Mouse (Mus musculus) olfactory bulb, adult 2 months (tissue): ENCODE measurements at regions not wholly inside any gene's neighbourhood (a gene's known extent, or its start where the extent isn't known, plus 50 kb on each side); places are given as distances from the start of the nearest gene placed in this dataset.

Source experiments
- H3K27ac ChIP-seq: fragments of 200-500 bp; 2 replicates; pipeline ENCODE4 v1.5.1; 2012; ENCODE audit warnings: low read depth, low read length; ENCODE audit not compliant: insufficient read depth
- H3K4me1 ChIP-seq: fragments of 200-500 bp; 2 replicates; pipeline ENCODE4 v1.6.1; 2012; ENCODE audit warnings: low read length; ENCODE audit not compliant: control insufficient read depth, insufficient read depth
- H3K4me3 ChIP-seq: fragments of 200-500 bp; 2 replicates; pipeline ENCODE4 v1.5.1; 2012; ENCODE audit warnings: mild to moderate bottlenecking, low read depth, low read length, moderate library complexity; ENCODE audit not compliant: insufficient read depth
- CTCF ChIP-seq: fragments of 200-500 bp; IDR thresholded peaks from 2 replicates; pipeline ENCODE4 v1.5.1; 2012; ENCODE audit warnings: low read depth, mild to moderate bottlenecking, low read length, moderate library complexity; ENCODE audit not compliant: insufficient read depth
- POLR2A ChIP-seq: fragments of 200-500 bp; IDR thresholded peaks from 2 replicates; pipeline ENCODE4 v1.6.1; 2012; ENCODE audit warnings: mild to moderate bottlenecking, low read depth, low read length, moderate library complexity; ENCODE audit not compliant: insufficient read depth
- WGBS: fragments of 180-500 bp; shearing (Covaris S2); methylation state at CpG from one replicate; pipeline ENCODE4 v1.1.7; 2018; 5-methylcytosine and 5-hydroxymethylcytosine counted together

DNA sequence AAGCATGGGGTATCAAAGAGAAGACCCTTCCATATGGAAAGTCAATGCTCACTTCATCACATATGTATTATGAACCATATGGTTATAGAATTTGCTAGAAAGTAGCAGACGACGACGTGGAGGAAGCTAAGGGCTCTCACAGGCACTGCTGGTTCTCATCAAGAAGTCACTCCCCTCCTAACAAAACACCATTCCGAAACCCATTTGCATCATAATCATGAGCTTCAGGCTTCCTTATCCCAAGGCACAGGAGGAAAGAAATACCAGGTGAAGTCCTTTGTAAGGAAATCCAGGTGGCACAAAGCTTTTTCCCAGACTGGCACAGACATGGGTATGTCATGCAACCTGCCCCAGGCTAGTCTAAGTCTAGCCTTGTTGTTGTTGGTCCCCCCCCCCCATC, 513.1 kb downstream of the Kctd12 start:
- Histone ChIP-seq H3K27ac (no peak overlapping the region), H3K4me3 (no peak overlapping the region), H3K4me1 (no peaks in the 10 kb centered on the region)
- TF ChIP-seq POLR2A (no peak), CTCF (no peak)
- WGBS, result 60% methylated on average over 4 of the region's 4 CpGs

GRCm38 (mm10) chr14:102461001-102461400, 521.4 kb downstream of the Kctd12 start:
- TF ChIP-seq CTCF, result no peak
- TF ChIP-seq POLR2A, result no peak
- 38% methylated on average over 1 of the region's 1 CpGs for WGBS
- Histone ChIP-seq H3K27ac (no peak overlapping the region), H3K4me3 (no peak overlapping the region), H3K4me1 (no peaks in the 10 kb centered on the region)

DNA sequence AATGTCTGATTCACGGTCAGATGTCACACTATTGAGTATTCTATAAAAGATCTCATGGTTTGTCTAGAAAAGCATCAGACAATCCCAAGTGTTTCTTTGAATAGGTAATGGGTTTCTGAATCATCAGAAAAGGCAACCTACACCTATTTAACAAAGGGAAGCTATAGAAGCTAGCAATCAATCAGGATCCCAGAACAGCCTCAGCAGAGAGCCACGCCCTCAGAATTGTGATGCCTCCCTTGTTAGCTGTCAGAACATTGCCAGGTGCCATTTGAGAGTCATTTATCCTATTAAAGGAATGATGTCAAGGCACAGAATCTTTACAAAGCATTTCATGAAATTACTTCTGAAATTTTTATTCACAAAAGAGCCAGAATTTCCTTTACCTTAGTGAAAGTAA, 542.7 kb downstream of the Kctd12 start:
- no peak overlapping the region for H3K4me3 ChIP-seq
- WGBS, result 84% methylated on average over 2 of the region's 2 CpGs
- H3K4me1 ChIP-seq, result no peaks in the 10 kb centered on the region
- TF ChIP-seq POLR2A, result no peak
- TF ChIP-seq CTCF, result no peak
- H3K27ac ChIP-seq, result no peak overlapping the region

DNA sequence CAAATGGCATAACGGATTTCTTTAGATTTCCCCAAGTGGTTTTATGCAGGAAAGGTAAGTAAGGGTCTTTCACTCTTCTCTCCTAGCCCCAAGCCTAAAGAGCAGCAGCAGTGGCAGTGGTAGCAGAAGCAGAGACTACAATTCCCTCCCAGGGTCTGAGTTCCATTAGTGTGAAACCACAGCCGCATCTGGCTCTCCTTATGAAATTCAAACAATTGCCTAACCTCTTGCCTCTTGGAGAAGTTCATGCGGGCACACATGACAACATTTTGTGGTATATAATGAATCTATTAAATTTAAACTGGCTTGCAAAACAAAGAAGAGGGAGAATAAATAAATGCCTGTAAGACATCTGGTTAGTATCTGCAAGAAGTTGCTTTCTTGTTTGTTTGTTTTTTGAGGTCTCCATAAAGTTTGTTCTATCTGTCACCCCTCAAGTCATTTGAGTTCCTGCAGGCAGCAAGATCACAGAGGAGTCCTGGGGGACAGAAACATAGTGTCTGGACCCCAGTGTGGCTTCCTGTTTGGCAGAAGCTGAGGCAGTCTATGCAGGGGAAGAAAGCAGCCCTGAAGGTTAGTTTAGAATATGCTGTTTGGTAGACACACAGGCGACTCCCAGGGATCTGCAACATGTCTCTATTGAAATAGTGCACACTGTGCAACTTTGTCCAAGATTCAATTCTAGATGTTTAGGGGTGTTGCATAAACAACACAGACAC, 578.9 kb downstream of the Kctd12 start:
- WGBS, result 79% methylated on average over 4 of the region's 4 CpGs
- no peak overlapping the region for H3K4me3 ChIP-seq
- no peaks in the 10 kb centered on the region for H3K4me1 ChIP-seq
- no peak overlapping the region for H3K27ac ChIP-seq
- TF ChIP-seq CTCF (no peak), POLR2A (no peak)

DNA sequence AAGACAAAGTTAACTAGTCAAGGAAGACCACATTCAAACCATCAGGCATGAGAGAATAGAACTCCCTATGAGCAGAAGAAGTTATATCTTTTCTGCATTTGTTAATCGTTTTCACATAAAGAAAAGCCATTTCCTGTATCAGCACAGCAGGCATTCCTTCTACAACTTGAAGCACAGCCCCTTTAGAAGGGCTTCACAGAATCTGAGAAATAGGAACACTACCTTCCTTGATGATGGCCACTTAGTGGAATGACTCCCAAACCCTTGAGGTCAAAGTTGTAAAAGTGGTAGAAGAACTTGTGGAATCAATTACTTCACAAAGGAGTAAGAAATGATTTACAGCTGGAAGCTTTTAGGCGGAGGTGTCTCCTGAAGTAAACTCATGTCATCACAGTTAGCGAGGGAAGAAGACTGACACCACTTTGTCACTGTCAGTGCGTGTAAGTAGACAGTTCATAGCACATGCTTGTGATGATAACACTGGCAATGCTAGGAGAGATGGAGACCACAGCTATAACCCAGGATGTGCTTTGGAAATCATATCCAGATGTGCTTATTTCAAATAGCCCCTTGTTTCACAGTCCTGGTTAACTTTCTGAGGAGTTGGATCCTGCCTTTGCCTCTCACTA, 580.3 kb downstream of the Kctd12 start:
- WGBS, result 84% methylated on average over 4 of the region's 4 CpGs
- no peak overlapping the region for H3K4me3 ChIP-seq
- H3K4me1 ChIP-seq, result no peaks in the 10 kb centered on the region
- no peak overlapping the region for H3K27ac ChIP-seq
- TF ChIP-seq POLR2A (no peak), CTCF (no peak)

GRCm38 (mm10) chr14:102396036-102396734, 586.3 kb downstream of the Kctd12 start:
- Histone ChIP-seq H3K4me1 (no peaks in the 10 kb centered on the region), H3K4me3 (no peak overlapping the region), H3K27ac (no peak overlapping the region)
- TF ChIP-seq CTCF (no peak), POLR2A (no peak)
- 81% methylated on average over 7 of the region's 7 CpGs for WGBS

GRCm38 (mm10) chr14:102392351-102392750, 590.1 kb downstream of the Kctd12 start:
- Histone ChIP-seq H3K4me1 (no peaks in the 10 kb centered on the region), H3K4me3 (no peak overlapping the region), H3K27ac (no peak overlapping the region)
- TF ChIP-seq POLR2A (no peak), CTCF (no peak)
- WGBS, result 81% methylated on average over 3 of the region's 3 CpGs

DNA sequence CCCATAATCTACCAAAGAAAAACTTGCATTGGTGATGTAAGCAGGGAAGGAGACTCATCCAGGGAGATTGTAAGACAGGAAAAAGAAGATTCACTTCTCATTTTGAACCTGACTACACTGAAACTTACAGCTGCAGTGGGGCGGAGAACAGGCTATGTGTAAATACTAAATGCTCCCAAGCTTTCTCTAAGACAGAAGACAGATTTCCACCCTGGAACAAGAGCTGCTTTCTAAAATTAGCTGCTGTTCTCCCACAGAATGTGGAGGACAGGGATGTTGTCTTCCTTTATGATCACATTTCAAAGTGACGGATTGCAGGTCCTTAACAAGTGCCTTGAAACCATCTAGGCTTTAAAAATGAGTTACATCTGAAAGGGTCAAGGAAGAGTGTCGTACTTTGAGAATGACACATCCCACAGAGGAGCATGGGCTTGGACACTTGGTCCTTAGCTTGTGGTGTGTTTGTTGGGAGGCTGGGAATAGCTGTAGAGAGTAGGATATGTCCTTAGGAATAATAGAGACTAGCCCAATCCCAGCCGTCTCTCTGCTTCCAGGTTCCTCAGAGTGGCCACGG, 609.4 kb downstream of the Kctd12 start:
- no peak overlapping the region for H3K4me3 ChIP-seq
- peak overlapping the region; percentile 24 for H3K27ac ChIP-seq
- WGBS, result 73% methylated on average over 5 of the region's 5 CpGs
- TF ChIP-seq CTCF (no peak), POLR2A (no peak)
- H3K4me1 ChIP-seq, result no peaks in the 10 kb centered on the region

DNA sequence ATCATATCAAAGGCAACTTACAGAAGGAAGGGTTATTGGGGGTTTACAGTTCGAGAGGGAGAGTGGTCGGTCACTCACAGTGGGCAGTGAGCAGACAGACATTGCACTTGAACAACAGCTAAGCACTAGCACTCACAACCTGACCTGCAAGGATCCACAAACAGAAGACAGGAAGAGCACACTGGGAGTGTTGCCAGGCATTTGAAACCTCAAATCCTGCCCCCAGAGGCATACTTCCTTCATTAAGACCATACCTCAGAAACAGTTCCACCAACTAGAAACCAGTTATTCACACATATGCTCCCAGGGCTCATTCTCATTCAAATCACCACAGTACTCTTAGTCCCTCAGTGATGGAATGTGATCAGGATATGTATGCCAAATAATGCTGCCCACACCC, 620.8 kb downstream of the Kctd12 start:
- no peak overlapping the region for H3K27ac ChIP-seq
- WGBS, result 81% methylated on average over 2 of the region's 2 CpGs
- no peak for TF ChIP-seq CTCF
- TF ChIP-seq POLR2A, result no peak
- no peak overlapping the region for H3K4me3 ChIP-seq
- H3K4me1 ChIP-seq, result no peaks in the 10 kb centered on the region
